Mouse (Mus musculus): ENCODE measurements around the gene Nat9.

DNA sequence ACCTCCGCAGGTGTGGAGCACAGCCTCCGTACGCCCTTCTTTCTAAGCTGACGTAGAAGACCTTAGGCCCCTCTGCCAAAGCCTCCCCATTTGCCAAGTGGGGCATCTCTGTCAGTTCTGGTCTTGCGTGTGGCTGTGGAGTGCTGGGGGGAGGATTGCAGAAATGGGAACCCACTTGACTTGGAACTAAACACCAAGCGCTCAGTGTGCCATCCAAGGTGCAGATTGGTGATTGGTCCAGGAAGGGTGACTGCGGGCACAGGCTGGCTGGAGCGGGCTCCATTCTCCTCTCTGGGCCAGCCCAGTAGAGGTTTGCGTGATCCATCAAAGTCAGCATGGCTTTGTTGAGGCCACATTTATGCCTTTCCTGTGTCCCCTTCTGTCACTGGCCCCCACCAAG lies 15.1 kb upstream of the Nat9 start:
- TF ChIP-seq CTCF (IDR thresholded peaks at IDR 0.05; ENCODE audit: low read depth) (no peak), EP300 (IDR thresholded peaks at IDR 0.05; ENCODE audit: low read depth) (no peak)
